17 mouse cellular contexts compared by ENCODE assay signal in the genomic region with DNA sequence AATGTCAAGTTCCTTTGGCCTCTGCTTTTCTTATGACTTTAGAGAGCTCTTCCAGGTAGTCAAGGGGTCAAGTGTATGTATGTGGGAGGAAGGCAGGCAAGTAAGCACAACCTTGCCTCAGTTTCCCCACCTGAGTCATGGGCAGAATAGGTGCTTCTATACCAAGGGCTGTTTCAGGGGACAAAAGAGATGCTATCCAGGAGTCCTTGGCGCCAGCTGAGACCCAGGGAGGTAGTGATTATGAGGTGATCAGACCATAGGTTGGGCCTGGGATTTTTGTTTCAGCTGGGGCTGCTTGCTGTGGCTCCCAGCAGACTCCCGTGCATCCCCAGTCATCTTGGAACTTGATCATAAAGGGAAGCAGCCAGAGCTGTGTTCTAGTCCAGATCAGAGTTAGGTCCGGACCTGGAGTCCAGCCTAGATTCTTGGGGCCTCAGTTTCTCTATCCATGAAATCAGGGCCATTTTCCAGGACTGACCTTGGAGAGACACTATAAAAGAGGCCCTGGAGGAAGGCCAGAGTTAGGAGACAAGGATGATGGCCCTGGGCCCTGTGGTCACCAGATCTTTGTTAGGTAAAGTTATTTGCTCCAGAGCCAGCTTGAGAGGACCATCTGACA. TPM values are rescaled to one million over a fixed set of nuclear protein-coding genes. Genes with fewer than 3 reads are reported as not detected.
"Had no signal": no experiment of that assay in that cellular context is flagged by ENCODE, and none has a peak within 500 bp of the region (broad histone marks: within the 10 kb centered on the region; RNA-seq: fewer than 3 reads in every experiment).

No protein-coding gene starts in this region.

- H3K27me3 ChIP-seq: limb, embryonic 15.5 days; neural tube, embryonic 13.5 days had no signal

- H3K27ac ChIP-seq: kidney, postnatal 0 days; limb, embryonic 15.5 days; liver, embryonic 12.5 days; midbrain, embryonic 12.5 days; neural tube, embryonic 13.5 days had no signal

- H3K4me2 ChIP-seq: limb, embryonic 15.5 days; liver, embryonic 12.5 days; midbrain, embryonic 12.5 days; neural tube, embryonic 13.5 days had no signal

- H3K9ac ChIP-seq: limb, embryonic 15.5 days; liver, embryonic 12.5 days; midbrain, embryonic 12.5 days; neural tube, embryonic 13.5 days had no signal

- DNase-seq: kidney, postnatal 36 days; layer of hippocampus, adult 9-11 months; layer of hippocampus, postnatal 36 days; lung, postnatal 10 days; retina, postnatal 1 day; right cerebral cortex, postnatal 4 days; spleen, adult 18-20 months; thymus, adult 18-20 months; thymus, postnatal 14 days had no signal

- ATAC-seq: liver, embryonic 12.5 days; midbrain, embryonic 16.5 days had no signal

- H3K9me3 ChIP-seq: limb, embryonic 15.5 days; liver, embryonic 12.5 days; midbrain, embryonic 12.5 days; neural tube, embryonic 13.5 days had no signal

- H3K36me3 ChIP-seq: midbrain, embryonic 12.5 days; neural tube, embryonic 13.5 days had no signal

- H3K4me3 ChIP-seq: limb, embryonic 15.5 days; liver, embryonic 12.5 days; midbrain, embryonic 12.5 days; neural tube, embryonic 13.5 days had no signal

RNA-seq across cellular contexts. Expression of gene Fkbp10, which starts 10.9 kb away (rescaled TPM):
- total RNA-seq: megakaryocyte-erythroid progenitor cell, adult 5-6 weeks had no signal

RNA-seq across cellular contexts. Expression of gene Klhl10, which starts 37.2 kb away (rescaled TPM):
- total RNA-seq: megakaryocyte-erythroid progenitor cell, adult 5-6 weeks had no signal
- polyA plus RNA-seq: liver, embryonic 16.5 days had no signal
